ENCODE assay signal across 8 mouse cellular contexts in the genomic region with DNA sequence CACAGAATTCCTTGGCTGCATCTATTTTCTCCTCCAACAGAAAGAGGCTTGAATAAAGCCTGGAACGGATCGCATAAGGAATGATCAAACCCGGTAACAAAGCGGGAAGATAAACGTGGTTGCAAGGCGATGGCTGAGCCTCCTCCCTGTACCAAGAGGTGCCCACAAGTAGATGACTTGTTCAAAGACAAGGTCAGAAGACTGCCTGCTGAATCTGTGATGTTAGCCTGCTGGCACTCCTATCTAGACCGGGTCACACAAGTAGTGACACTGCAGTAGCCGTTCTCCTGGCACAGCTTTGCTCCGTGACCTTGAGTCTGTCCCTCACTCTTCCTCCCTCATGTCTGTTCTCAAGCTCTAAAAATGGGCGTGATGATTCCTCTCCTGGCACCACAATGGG. TPM values are rescaled to one million over a fixed set of nuclear protein-coding genes. Genes with fewer than 3 reads are reported as not detected.
DNase-seq lines count a peak whose midpoint lies in the region; ATAC-seq and TF ChIP-seq lines count a peak whose summit lies in the region.

No protein-coding gene starts in this region.

- no peak for TF ChIP-seq CTCF in layer of hippocampus, adult 2 months (conservative IDR thresholded peaks at IDR 0.05)

- no peaks in the 10 kb centered on the region for H3K27me3 ChIP-seq in heart, embryonic 10.5 days (ENCODE audit: insufficient read depth, poor library complexity, severe bottlenecking)
- H3K27me3 ChIP-seq in limb, embryonic 14.5 days (ENCODE audit: control insufficient read depth, insufficient read depth, low read length): no peaks in the 10 kb centered on the region

- H3K4me3 ChIP-seq in layer of hippocampus, adult 2 months: peak overlapping the region; percentile 96
- H3K4me3 ChIP-seq in heart, embryonic 10.5 days: peak overlapping the region; percentile 89
- H3K4me3 ChIP-seq in limb, embryonic 14.5 days (replicated peaks; ENCODE audit: low read length): peak overlapping the region; percentile 73

- ATAC-seq in limb, embryonic 14.5 days (ENCODE audit: low FRiP score, low read depth): no peak

- H3K36me3 ChIP-seq in heart, embryonic 10.5 days: no peaks in the 10 kb centered on the region
- no peaks in the 10 kb centered on the region for H3K36me3 ChIP-seq in limb, embryonic 14.5 days (ENCODE audit: control insufficient read depth, insufficient read depth, low read length)

- no peak for DNase-seq in layer of hippocampus, adult 2 months (ENCODE audit: low spot score in 2 of 2)
- DNase-seq in layer of hippocampus, postnatal 10 days (ENCODE audit: low spot score in 2 of 2): no peak
- peak; percentile 71 for DNase-seq in cerebellum, adult 9-10 months
- no peak for DNase-seq in heart, embryonic 10.5 days (ENCODE audit: low spot score)
- DNase-seq in limb, embryonic 14.5 days (ENCODE audit: low spot score): peak; percentile 27
- DNase-seq in testis, postnatal 14 days (ENCODE audit: low spot score): peak; percentile 75
- no peak for DNase-seq in spleen, adult 18-20 months
- DNase-seq in right cerebral cortex, adult 18-20 months: no peak

- peak overlapping the region; percentile 34; the same call in 1 of the 2 replicates for H3K9ac ChIP-seq in limb, embryonic 14.5 days (ENCODE audit: low read depth, low read length, severe bottlenecking)

- peaks cover 20% of the 10 kb centered on the region for H3K4me1 ChIP-seq in heart, embryonic 10.5 days
- peaks cover 26% of the 10 kb centered on the region for H3K4me1 ChIP-seq in limb, embryonic 14.5 days (ENCODE audit: control insufficient read depth, insufficient read depth, low read length)

- H3K4me2 ChIP-seq in limb, embryonic 14.5 days (replicated peaks; ENCODE audit: low read depth, low read length, severe bottlenecking): peak overlapping the region; percentile 88

- no peaks in the 10 kb centered on the region for H3K9me3 ChIP-seq in heart, embryonic 10.5 days
- H3K9me3 ChIP-seq in limb, embryonic 14.5 days (ENCODE audit: control insufficient read depth, low read length): no peaks in the 10 kb centered on the region

- TF ChIP-seq POLR2A in limb, embryonic 14.5 days (IDR thresholded peaks at IDR 0.05; ENCODE audit: borderline replicate concordance, extremely low read depth, insufficient read depth, insufficient read length): no peak

- WGBS in heart, embryonic 10.5 days: 15% methylated on average over 10 of the region's 10 CpGs
- whole genome bisulfite sequencing in limb, embryonic 14.5 days: 31% methylated on average over 10 of the region's 10 CpGs

- H3K27ac ChIP-seq in layer of hippocampus, adult 2 months: peak overlapping the region; percentile 98
- peak overlapping the region; percentile 92 for H3K27ac ChIP-seq in heart, embryonic 10.5 days
- H3K27ac ChIP-seq in limb, embryonic 14.5 days (replicated peaks; ENCODE audit: low read depth, low read length): no peak overlapping the region

RNA-seq across cellular contexts. Expression of gene Map1b, which starts 2.4 kb away (rescaled TPM):
- total RNA-seq in layer of hippocampus, adult 2 months (2021): 100 to 1,000 TPM; 709 to 737 TPM
- total RNA-seq in layer of hippocampus, postnatal 10 days (2021): 1,000 to 10,000 TPM; 1,031 to 1,111 TPM
- 164 and 186 TPM in 2 replicates for polyA plus RNA-seq in heart, embryonic 10.5 days (2016; fragmentation: Nextera tagmentation; extraction: Ambion mirVana)
- polyA plus RNA-seq in limb, embryonic 14.5 days (2012; rRNA removed): 16.8 and 17.5 TPM in 2 replicates
- polyA plus RNA-seq in limb, embryonic 14.5 days (2014; fragmentation: Nextera tagmentation; extraction: Ambion mirVana): 142 and 149 TPM in 2 replicates

Comparison
In these comparisons a context has a peak if more than half of its experiments do, and no peak if none do; other contexts are left out.
1. DNase-seq: peak in cerebellum, adult 9-10 months (single experiment), limb, embryonic 14.5 days (single experiment) and testis, postnatal 14 days (single experiment); none in layer of hippocampus, adult 2 months (0 of 2), layer of hippocampus, postnatal 10 days (0 of 2), heart, embryonic 10.5 days (single experiment), spleen, adult 18-20 months (0 of 2) and right cerebral cortex, adult 18-20 months (single experiment).
2. Peak in every context shown above with its lines, with median percentiles within 50 percentile points of each other: H3K4me3 ChIP-seq.